Mouse (Mus musculus): ENCODE results near the gene Nt5c3b. TPM values are rescaled to one million over a fixed set of nuclear protein-coding genes. Genes with fewer than 3 reads are reported as not detected.

Nt5c3b gene
- polyA plus RNA-seq (2015; fragmentation: Nextera tagmentation; extraction: Ambion mirVana): 99.8 and 110 TPM in 2 replicates

DNA sequence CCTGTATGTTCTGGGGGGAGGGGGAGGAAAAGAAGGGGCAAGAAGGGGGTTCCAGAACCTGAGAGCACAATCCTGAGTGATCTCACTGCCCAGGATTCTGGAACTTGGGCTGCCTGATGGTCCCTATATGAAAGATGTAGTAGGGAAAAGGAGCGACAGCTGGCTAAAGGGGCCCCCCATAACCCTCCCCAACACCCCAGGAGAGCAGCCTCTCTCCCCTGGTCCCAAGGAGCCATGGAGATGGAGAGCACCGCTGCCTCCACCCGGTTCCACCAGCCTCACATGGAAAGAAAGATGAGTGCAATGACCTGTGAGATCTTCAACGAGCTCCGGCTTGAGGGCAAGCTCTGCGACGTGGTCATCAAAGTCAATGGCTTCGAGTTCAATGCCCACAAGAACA, at the start of gene Nt5c3b, which contains the start of gene Klhl10:
Gene Nt5c3b, minus strand, starts transcription at position 12 of the 400 bp plus-strand sequence.
Gene Klhl10, plus strand, starts transcription at position 121 of the 400 bp plus-strand sequence.
- H3K27me3 ChIP-seq: no peaks in the 10 kb centered on the region
- H3K4me2 ChIP-seq: peak within 1 kb of the TSS; percentile 65
- 83% methylated on average over 8 of the region's 8 CpGs for WGBS
- peaks cover 14% of the 10 kb centered on the region for H3K36me3 ChIP-seq
- peaks cover 26% of the 10 kb centered on the region for H3K4me1 ChIP-seq (replicated peaks)
- ATAC-seq (ENCODE audit: low read depth): no peak
- peak within 1 kb of the TSS; percentile 82 for H3K4me3 ChIP-seq
- H3K27ac ChIP-seq (replicated peaks): peak within 1 kb of the TSS; percentile 49; the same call in 1 of the 2 replicates
- peak within 1 kb of the TSS; percentile 93 for H3K9ac ChIP-seq
- no peaks in the 10 kb centered on the region for H3K9me3 ChIP-seq

DNA sequence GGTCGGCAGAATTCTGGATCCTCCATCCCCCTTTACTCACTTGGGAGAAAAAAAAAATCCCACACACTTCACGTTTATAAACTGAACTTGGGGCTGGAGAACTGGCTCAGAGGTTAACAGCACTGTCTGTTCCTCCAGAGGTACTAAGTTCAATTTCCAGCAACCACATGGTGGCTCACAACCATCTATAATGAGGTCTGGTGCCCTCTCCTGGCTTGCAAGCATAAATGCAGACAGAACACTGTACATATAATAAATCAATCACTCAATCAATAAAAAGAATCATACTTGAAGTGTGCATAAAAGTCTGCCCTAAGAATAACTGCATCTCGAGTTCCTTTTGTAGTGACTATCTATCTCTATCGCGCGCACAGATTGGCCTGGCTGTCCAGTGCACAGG, 49.3 kb upstream of the Nt5c3b start:
- no peak overlapping the region for H3K4me2 ChIP-seq
- 89% methylated on average over 6 of the region's 6 CpGs for WGBS
- no peaks in the 10 kb centered on the region for H3K9me3 ChIP-seq
- no peak overlapping the region for H3K4me3 ChIP-seq
- H3K27me3 ChIP-seq: no peaks in the 10 kb centered on the region
- H3K4me1 ChIP-seq (replicated peaks): no peaks in the 10 kb centered on the region
- peaks cover 95% of the 10 kb centered on the region for H3K36me3 ChIP-seq
- H3K27ac ChIP-seq (replicated peaks): no peak overlapping the region
- no peak for ATAC-seq (ENCODE audit: low read depth)
- no peak overlapping the region for H3K9ac ChIP-seq

DNA sequence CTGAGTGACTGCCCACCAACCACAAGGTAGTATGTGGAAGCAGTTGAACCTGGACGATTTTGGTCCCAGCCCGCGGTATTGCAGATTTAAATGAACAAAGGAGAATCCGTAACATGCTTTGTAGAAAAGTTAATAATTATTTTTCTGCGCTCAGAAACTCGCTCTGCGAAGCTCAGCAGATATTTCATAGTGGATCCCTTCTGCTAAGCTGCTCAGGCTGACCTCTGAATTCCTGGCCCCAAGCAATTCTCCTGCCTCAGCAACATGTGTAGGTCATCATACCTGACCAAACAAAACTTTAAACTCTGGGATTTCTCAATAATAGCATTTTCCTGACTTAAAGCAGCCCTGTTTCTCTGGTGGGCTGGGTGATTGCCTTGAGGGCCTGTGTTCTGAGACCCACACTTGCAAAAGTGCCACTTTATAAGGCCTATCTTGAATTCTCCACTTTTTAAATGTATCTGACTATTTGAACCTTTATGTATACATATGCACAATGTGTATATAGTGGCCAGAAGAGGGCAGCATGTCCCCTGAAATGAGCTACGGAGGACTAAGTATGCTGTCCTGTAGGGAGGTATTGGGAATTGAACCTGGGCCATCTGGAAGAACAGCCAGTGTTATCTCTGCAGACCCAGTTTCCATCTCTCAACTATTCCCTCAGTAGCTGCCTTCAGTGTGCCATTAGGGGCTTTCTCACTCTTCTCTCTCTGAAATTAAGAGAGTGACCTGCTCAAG, 44.4 kb upstream of the Nt5c3b start:
- Histone ChIP-seq H3K27ac (replicated peaks) (no peak overlapping the region), H3K4me3 (no peak overlapping the region), H3K9ac (no peak overlapping the region), H3K36me3 (peaks cover 99% of the 10 kb centered on the region), H3K27me3 (no peaks in the 10 kb centered on the region), H3K4me1 (replicated peaks) (no peaks in the 10 kb centered on the region), H3K4me2 (no peak overlapping the region), H3K9me3 (no peaks in the 10 kb centered on the region)
- no peak for ATAC-seq (ENCODE audit: low read depth)
- WGBS: 91% methylated on average over 8 of the region's 8 CpGs

GRCm38 (mm10) chr11:100484461-100484860, 42.9 kb upstream of the Nt5c3b start:
- ATAC-seq (ENCODE audit: low read depth): no peak
- Histone ChIP-seq H3K9me3 (no peaks in the 10 kb centered on the region), H3K4me3 (no peak overlapping the region), H3K27ac (replicated peaks) (no peak overlapping the region), H3K27me3 (no peaks in the 10 kb centered on the region), H3K4me2 (no peak overlapping the region), H3K9ac (no peak overlapping the region), H3K36me3 (peaks cover 99% of the 10 kb centered on the region), H3K4me1 (replicated peaks) (no peaks in the 10 kb centered on the region)
- whole genome bisulfite sequencing: 93% methylated on average over 3 of the region's 3 CpGs

DNA sequence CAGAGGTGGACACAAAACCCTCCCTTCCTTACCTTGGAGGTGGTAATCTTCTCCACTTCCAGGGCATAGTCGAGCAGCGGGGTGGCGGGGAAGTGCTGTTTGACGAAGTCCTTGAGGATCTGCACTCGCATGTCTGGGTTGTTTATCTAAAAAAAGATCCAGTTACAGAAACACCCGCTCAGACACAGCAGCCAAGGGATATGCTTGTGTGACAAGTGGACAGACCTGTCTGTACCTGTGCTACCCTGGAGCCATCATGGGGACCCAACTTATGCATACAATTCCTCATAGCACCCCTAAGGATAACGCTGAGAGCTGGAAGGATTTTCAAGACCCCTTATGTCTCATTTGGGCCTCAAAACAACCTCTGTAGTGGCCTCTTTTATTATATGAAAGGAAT, 37.5 kb upstream of the Nt5c3b start:
- no peak overlapping the region for H3K4me2 ChIP-seq
- no peak overlapping the region for H3K9ac ChIP-seq
- WGBS: 92% methylated on average over 7 of the region's 7 CpGs
- no peaks in the 10 kb centered on the region for H3K9me3 ChIP-seq
- peaks cover 83% of the 10 kb centered on the region for H3K36me3 ChIP-seq
- H3K4me3 ChIP-seq: no peak overlapping the region
- no peak for ATAC-seq (ENCODE audit: low read depth)
- no peaks in the 10 kb centered on the region for H3K4me1 ChIP-seq (replicated peaks)
- H3K27me3 ChIP-seq: no peaks in the 10 kb centered on the region
- no peak overlapping the region for H3K27ac ChIP-seq (replicated peaks)

DNA sequence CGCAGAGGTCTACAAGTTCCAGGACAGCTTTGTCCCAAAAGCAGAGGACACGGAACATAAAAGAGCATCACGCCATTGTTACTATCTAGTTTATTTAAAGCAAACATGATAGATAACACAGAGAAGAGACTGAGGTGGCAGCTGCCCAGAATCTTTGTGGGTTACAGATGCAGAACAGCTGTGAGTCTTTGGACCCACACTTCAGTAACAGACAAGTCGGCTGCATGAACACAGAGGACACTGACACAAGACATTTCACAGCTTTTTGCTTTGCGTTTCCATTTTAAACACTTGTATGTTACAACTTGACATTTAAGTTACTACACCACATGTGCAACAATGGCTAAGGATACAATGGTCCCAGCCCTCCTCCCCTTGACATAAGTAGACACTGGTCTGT, 34.7 kb upstream of the Nt5c3b start:
- Histone ChIP-seq H3K27ac (replicated peaks) (no peak overlapping the region), H3K9me3 (no peaks in the 10 kb centered on the region), H3K4me2 (no peak overlapping the region), H3K27me3 (no peaks in the 10 kb centered on the region), H3K4me3 (no peak overlapping the region), H3K4me1 (replicated peaks) (peaks cover 6% of the 10 kb centered on the region), H3K36me3 (peaks cover 54% of the 10 kb centered on the region), H3K9ac (no peak overlapping the region)
- no peak for ATAC-seq (ENCODE audit: low read depth)
- WGBS: 93% methylated on average over 5 of the region's 5 CpGs

GRCm38 (mm10) chr11:100472935-100473295, 31.3 kb upstream of the Nt5c3b start:
- Histone ChIP-seq H3K36me3 (peaks cover 20% of the 10 kb centered on the region), H3K4me3 (peak overlapping the region; percentile 97), H3K9ac (no peak overlapping the region), H3K4me2 (0 out of 2 replicates have a peak overlapping the region, but pooled peaks have one; percentile 6), H3K27me3 (no peaks in the 10 kb centered on the region), H3K27ac (replicated peaks) (no peak overlapping the region; the same call in 1 of the 2 replicates), H3K9me3 (no peaks in the 10 kb centered on the region), H3K4me1 (replicated peaks) (peaks cover 33% of the 10 kb centered on the region)
- WGBS: 32% methylated on average over 5 of the region's 5 CpGs
- ATAC-seq (ENCODE audit: low read depth): no peak; the same call in 1 of the 2 replicates

DNA sequence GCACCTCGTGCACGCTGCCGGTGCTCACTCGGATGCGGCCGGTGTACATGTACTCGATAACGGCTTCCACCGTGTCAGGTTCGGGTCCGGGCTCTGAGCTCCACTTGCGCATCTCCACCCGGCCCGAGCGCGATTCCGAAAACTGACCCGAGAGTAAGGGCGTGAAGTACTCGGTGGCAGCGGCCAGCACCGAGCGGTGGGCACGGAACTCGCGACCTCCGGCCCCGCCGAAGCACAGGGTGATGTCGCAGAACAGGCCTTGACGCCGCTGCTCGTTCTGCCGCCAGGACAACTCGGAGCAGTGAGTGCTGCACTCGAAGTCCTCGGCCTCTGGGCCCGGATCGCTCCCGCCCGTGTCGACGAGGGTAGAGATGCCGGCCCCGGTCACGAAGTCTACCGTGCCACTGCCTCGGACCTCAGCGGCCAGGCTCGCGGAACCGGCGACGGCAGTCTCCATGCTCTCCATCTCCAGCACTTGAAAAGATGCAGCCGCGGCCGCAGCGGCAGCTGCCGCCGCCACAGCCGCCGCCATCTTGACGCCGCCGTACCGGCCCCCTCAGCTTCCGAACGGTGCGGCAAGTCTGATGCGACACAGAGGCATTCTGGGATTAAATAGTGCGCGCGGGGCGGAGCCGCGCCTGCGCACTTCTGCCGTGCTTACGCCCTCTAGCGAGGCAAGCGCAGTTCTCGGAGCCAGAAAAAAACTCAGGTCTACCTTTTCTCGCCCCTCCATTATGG, 30.8 kb upstream of the Nt5c3b start, which contains the start of gene Klhl11:
Gene Klhl11, minus strand, starts transcription at position 545 of the 738 bp plus-strand sequence.
- Histone ChIP-seq H3K27me3 (no peaks in the 10 kb centered on the region), H3K9ac (peak within 1 kb of the TSS; percentile 96), H3K36me3 (peaks cover 17% of the 10 kb centered on the region), H3K4me2 (peak within 1 kb of the TSS; percentile 74), H3K4me3 (peak within 1 kb of the TSS; percentile 97), H3K4me1 (replicated peaks) (peaks cover 33% of the 10 kb centered on the region), H3K9me3 (no peaks in the 10 kb centered on the region), H3K27ac (replicated peaks) (peak within 1 kb of the TSS; percentile 92)
- peak; percentile 93 for ATAC-seq (ENCODE audit: low read depth)
- WGBS: under 1% methylated on average over 83 of the region's 83 CpGs

DNA sequence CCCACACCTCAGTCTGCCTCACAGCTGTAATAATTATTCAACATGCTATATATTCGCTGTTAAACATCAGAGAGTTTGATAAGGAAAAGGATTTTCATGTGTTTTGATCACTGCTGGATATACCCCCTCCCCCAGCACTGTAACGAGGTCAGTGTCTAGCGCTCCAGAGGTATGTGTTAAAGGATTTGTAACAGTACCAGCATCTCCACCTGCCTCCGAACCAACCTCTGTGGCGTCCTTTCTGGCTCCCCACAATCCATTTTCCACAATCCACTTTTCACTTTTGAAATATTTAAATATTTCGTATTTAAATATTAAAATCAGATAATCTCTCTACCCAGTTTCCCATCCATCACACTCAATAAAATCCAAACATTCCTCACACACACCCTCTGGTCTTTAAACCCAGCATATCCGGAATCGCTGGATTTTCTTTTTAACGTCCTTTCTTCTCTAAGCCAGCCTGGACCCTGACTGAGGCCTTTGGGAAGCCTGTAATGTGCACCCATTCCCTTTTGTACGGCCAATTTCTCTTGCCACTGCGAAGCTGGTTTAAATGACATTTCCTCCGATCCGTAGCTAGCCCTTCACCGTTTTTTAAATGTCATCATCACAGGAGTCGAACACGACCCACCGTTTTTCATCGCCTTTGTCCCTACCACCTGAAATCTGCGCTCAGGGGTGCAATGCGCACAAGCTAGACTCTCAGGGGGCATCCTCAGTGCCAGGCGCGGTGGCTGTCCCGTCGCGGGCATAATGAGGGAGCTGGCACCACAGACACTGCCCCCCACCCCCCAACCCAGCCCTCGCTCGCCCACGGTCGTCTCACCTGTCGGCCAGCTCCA, 30.0 kb upstream of the Nt5c3b start:
- Histone ChIP-seq H3K9ac (peak overlapping the region; percentile 96), H3K4me3 (peak overlapping the region; percentile 97), H3K27me3 (no peaks in the 10 kb centered on the region), H3K4me2 (peak overlapping the region; percentile 74), H3K9me3 (no peaks in the 10 kb centered on the region), H3K27ac (replicated peaks) (peak overlapping the region; percentile 92), H3K36me3 (peaks cover 17% of the 10 kb centered on the region), H3K4me1 (replicated peaks) (peaks cover 33% of the 10 kb centered on the region)
- peak; percentile 37 for ATAC-seq (ENCODE audit: low read depth)
- WGBS: 4% methylated on average over 30 of the region's 30 CpGs

DNA sequence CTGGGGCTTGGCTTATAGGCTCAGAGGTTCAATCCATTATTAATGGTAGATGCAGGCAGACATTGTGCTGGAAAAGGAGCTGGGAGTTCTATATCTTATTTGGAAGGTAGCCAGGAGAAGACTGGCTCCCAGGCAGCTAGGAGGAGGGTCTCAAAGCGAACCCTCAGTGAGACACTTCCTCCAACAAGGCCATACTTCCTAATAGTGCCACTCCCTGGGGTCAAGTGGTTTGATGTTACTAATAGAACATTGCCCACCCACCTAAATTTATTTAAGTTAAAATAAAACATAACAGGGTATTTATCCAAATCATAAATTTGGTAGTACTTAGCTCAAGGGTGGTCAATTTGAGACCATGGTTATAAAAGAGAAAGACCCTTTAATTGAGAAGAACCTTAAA, 24.2 kb upstream of the Nt5c3b start:
- H3K4me2 ChIP-seq: no peak overlapping the region
- WGBS: 85% methylated on average over 1 of the region's 1 CpGs
- no peaks in the 10 kb centered on the region for H3K27me3 ChIP-seq
- H3K4me1 ChIP-seq (replicated peaks): peaks cover 22% of the 10 kb centered on the region
- no peak overlapping the region for H3K27ac ChIP-seq (replicated peaks)
- H3K9me3 ChIP-seq: no peaks in the 10 kb centered on the region
- no peak for ATAC-seq (ENCODE audit: low read depth)
- no peak overlapping the region for H3K9ac ChIP-seq
- H3K36me3 ChIP-seq: peaks cover 35% of the 10 kb centered on the region
- H3K4me3 ChIP-seq: no peak overlapping the region

- ATAC-seq (ENCODE audit: low read depth): no peak
- Histone ChIP-seq H3K4me1 (replicated peaks) (peaks cover 20% of the 10 kb centered on the region), H3K4me3 (no peak overlapping the region), H3K4me2 (no peak overlapping the region), H3K27me3 (no peaks in the 10 kb centered on the region), H3K9me3 (no peaks in the 10 kb centered on the region), H3K27ac (replicated peaks) (no peak overlapping the region), H3K36me3 (peaks cover 35% of the 10 kb centered on the region), H3K9ac (no peak overlapping the region)
- WGBS: 97% methylated on average over 1 of the region's 1 CpGs
Observed at GRCm38 (mm10) chr11:100465229-100465792, 23.7 kb upstream of the Nt5c3b start.
